Mouse (Mus musculus) forebrain, embryonic 15.5 days (tissue): Measurements from ENCODE around the gene Samd14. TPM values are rescaled to one million over a fixed set of nuclear protein-coding genes. Genes with fewer than 3 reads are reported as not detected.
"Not testable (repeated sequence)": the region's sequence is repeated elsewhere in the genome, so short reads cannot be mapped to it uniquely, and the experiment has no call there.

ENCODE experiments used
- ATAC-seq: fragments of 200-750 bp; cut with Nextera tagmentation; replicated peaks from 2 replicates; pipeline ENCODE4 v1.8.0; 2017; ENCODE audit warnings: mild to moderate bottlenecking, moderate TSS enrichment, moderate library complexity
- H3K27ac ChIP-seq: fragments of 300-500 bp; sonication (generic); replicated peaks from 2 replicates; pipeline ENCODE4 v1.5.1; 2015; ENCODE audit warnings: mild to moderate bottlenecking, inconsistent platforms
- H3K27me3 ChIP-seq: fragments of 300-500 bp; sonication (generic); 2 replicates; pipeline ENCODE4 v1.6.1; 2015; ENCODE audit warnings: inconsistent platforms
- H3K36me3 ChIP-seq: fragments of 300-500 bp; sonication (generic); 2 replicates; pipeline ENCODE4 v1.6.1; 2015; ENCODE audit warnings: mild to moderate bottlenecking, inconsistent platforms
- H3K4me1 ChIP-seq: fragments of 300-500 bp; sonication (generic); 2 replicates; pipeline ENCODE4 v1.6.1; 2015; ENCODE audit warnings: inconsistent platforms
- H3K4me2 ChIP-seq: fragments of 300-500 bp; sonication (generic); replicated peaks from 2 replicates; pipeline ENCODE4 v1.6.1; 2015; ENCODE audit warnings: mild to moderate bottlenecking, inconsistent platforms
- H3K4me3 ChIP-seq: fragments of 300-500 bp; sonication (generic); 2 replicates; pipeline ENCODE4 v1.5.1; 2015; ENCODE audit warnings: mild to moderate bottlenecking, inconsistent platforms
- H3K9ac ChIP-seq: fragments of 300-500 bp; sonication (generic); replicated peaks from 2 replicates; pipeline ENCODE4 v1.6.1; 2015; ENCODE audit warnings: mild to moderate bottlenecking, inconsistent platforms
- H3K9me3 ChIP-seq: fragments of 300-500 bp; sonication (generic); 2 replicates; pipeline ENCODE4 v1.6.1; 2016; ENCODE audit warnings: inconsistent platforms
- WGBS: fragments of 180-500 bp; shearing (Covaris S2); methylation state at CpG from one replicate; pipeline ENCODE4 v1.1.7; 2015; ENCODE audit warnings: mixed read lengths; 5-methylcytosine and 5-hydroxymethylcytosine counted together
- polyA plus RNA-seq: library from polyadenylated mRNA; unstranded; fragments of >200 nt; fragmentation: Nextera tagmentation; extraction: Ambion mirVana; gene quantifications from 2 replicates; pipeline ENCODE4 v1.2.1, GENCODE M21; 2015

The Samd14 gene
- polyA plus RNA-seq, 1 experiment from 2014 or later: 123 TPM

- Histone ChIP-seq H3K27ac (peak overlapping the region; percentile 97), H3K4me1 (peaks cover 74% of the 10 kb centered on the region), H3K4me2 (peak overlapping the region; percentile 83), H3K4me3 (peak overlapping the region; percentile 99), H3K36me3 (peaks cover 16% of the 10 kb centered on the region), H3K9me3 (no peaks in the 10 kb centered on the region), H3K27me3 (no peaks in the 10 kb centered on the region), H3K9ac (peak overlapping the region; percentile 100)
- WGBS: under 1% methylated on average over 31 of the region's 40 CpGs
- peak; percentile 46 for ATAC-seq
Measured at GRCm38 (mm10) chr11:95010141-95010739, 561 bp downstream of the Samd14 start.

GRCm38 (mm10) chr11:95010841-95011403 lies 1.2 kb downstream of the Samd14 start:
- peak overlapping the region; percentile 99 for H3K4me3 ChIP-seq
- H3K4me2 ChIP-seq: peak overlapping the region; percentile 83
- not testable (repeated sequence) for H3K9me3 ChIP-seq, ATAC-seq, H3K27me3 ChIP-seq
- peaks cover 15% of the 10 kb centered on the region for H3K36me3 ChIP-seq
- peak overlapping the region; percentile 100 for H3K9ac ChIP-seq
- H3K27ac ChIP-seq: peak overlapping the region; percentile 97
- WGBS: 4% methylated on average over 4 of the region's 4 CpGs
- H3K4me1 ChIP-seq: peaks cover 76% of the 10 kb centered on the region

- Histone ChIP-seq H3K36me3 (peaks cover 17% of the 10 kb centered on the region), H3K27ac (peak overlapping the region; percentile 66), H3K4me2 (peak overlapping the region; percentile 83), H3K4me1 (peaks cover 71% of the 10 kb centered on the region), H3K4me3 (peak overlapping the region; percentile 99), H3K9ac (peak overlapping the region; percentile 100), H3K27me3 (no peaks in the 10 kb centered on the region), H3K9me3 (no peaks in the 10 kb centered on the region)
- ATAC-seq: no peak
- 32% methylated on average over 1 of the region's 1 CpGs for WGBS
Measured at GRCm38 (mm10) chr11:95011416-95011815, 1.7 kb downstream of the Samd14 start.

- Histone ChIP-seq H3K4me1 (peaks cover 67% of the 10 kb centered on the region), H3K9me3 (no peaks in the 10 kb centered on the region), H3K27me3 (no peaks in the 10 kb centered on the region), H3K4me2 (peak overlapping the region; percentile 83), H3K4me3 (peak overlapping the region; percentile 99), H3K27ac (peak overlapping the region; percentile 66), H3K36me3 (peaks cover 17% of the 10 kb centered on the region), H3K9ac (peak overlapping the region; percentile 100)
- no peak for ATAC-seq
- 59% methylated on average over 3 of the region's 3 CpGs for WGBS
Measured at GRCm38 (mm10) chr11:95012075-95012474, 2.4 kb downstream of the Samd14 start.

GRCm38 (mm10) chr11:95012487-95012886 lies 2.8 kb downstream of the Samd14 start:
- WGBS: 25% methylated on average over 3 of the region's 3 CpGs
- H3K27ac ChIP-seq: 0 out of 2 replicates have a peak overlapping the region, but pooled peaks have one; percentile 66
- H3K4me1 ChIP-seq: peaks cover 66% of the 10 kb centered on the region
- H3K9ac ChIP-seq: peak overlapping the region; percentile 100; the same call in 1 of the 2 replicates
- no peak for ATAC-seq
- H3K36me3 ChIP-seq: peaks cover 17% of the 10 kb centered on the region
- H3K9me3 ChIP-seq: no peaks in the 10 kb centered on the region
- H3K4me2 ChIP-seq: peak overlapping the region; percentile 83
- H3K4me3 ChIP-seq: peak overlapping the region; percentile 99
- H3K27me3 ChIP-seq: no peaks in the 10 kb centered on the region

GRCm38 (mm10) chr11:95015484-95015883 lies 5.8 kb downstream of the Samd14 start:
- no peak for ATAC-seq
- no peak overlapping the region for H3K4me2 ChIP-seq
- WGBS: 78% methylated on average over 3 of the region's 3 CpGs
- peaks cover 37% of the 10 kb centered on the region for H3K36me3 ChIP-seq
- no peaks in the 10 kb centered on the region for H3K27me3 ChIP-seq
- no peaks in the 10 kb centered on the region for H3K9me3 ChIP-seq
- no peak overlapping the region for H3K4me3 ChIP-seq
- peaks cover 47% of the 10 kb centered on the region for H3K4me1 ChIP-seq
- H3K9ac ChIP-seq: no peak overlapping the region
- H3K27ac ChIP-seq: no peak overlapping the region

- Histone ChIP-seq H3K9me3 (no peaks in the 10 kb centered on the region), H3K4me3 (no peak overlapping the region), H3K36me3 (peaks cover 72% of the 10 kb centered on the region), H3K9ac (no peak overlapping the region), H3K27ac (no peak overlapping the region), H3K4me2 (no peak overlapping the region), H3K4me1 (peaks cover 10% of the 10 kb centered on the region), H3K27me3 (no peaks in the 10 kb centered on the region)
- 81% methylated on average over 10 of the region's 10 CpGs for WGBS
- ATAC-seq: no peak
Measured at GRCm38 (mm10) chr11:95022237-95022992, 12.7 kb downstream of the Samd14 start.

GRCm38 (mm10) chr11:95023481-95023880 lies 13.8 kb downstream of the Samd14 start:
- Histone ChIP-seq H3K36me3 (peaks cover 72% of the 10 kb centered on the region), H3K27ac (no peak overlapping the region), H3K9ac (no peak overlapping the region), H3K9me3 (no peaks in the 10 kb centered on the region), H3K4me2 (no peak overlapping the region), H3K4me3 (no peak overlapping the region), H3K4me1 (peaks cover 19% of the 10 kb centered on the region), H3K27me3 (no peaks in the 10 kb centered on the region)
- 93% methylated on average over 9 of the region's 9 CpGs for WGBS
- ATAC-seq: no peak

- Histone ChIP-seq H3K27me3 (no peaks in the 10 kb centered on the region), H3K27ac (peak overlapping the region; percentile 72), H3K36me3 (peaks cover 61% of the 10 kb centered on the region), H3K4me3 (no peak overlapping the region), H3K9ac (no peak overlapping the region; the same call in 1 of the 2 replicates), H3K9me3 (no peaks in the 10 kb centered on the region), H3K4me2 (no peak overlapping the region), H3K4me1 (peaks cover 20% of the 10 kb centered on the region)
- WGBS: 37% methylated on average over 29 of the region's 29 CpGs
- ATAC-seq: peak; percentile 36
Measured at GRCm38 (mm10) chr11:95024439-95025184, 14.9 kb downstream of the Samd14 start.

- no peak overlapping the region for H3K4me2 ChIP-seq
- H3K9ac ChIP-seq: no peak overlapping the region
- no peak overlapping the region for H3K4me3 ChIP-seq
- WGBS: 92% methylated on average over 11 of the region's 11 CpGs
- ATAC-seq: no peak
- peaks cover 53% of the 10 kb centered on the region for H3K36me3 ChIP-seq
- peaks cover 20% of the 10 kb centered on the region for H3K4me1 ChIP-seq
- no peaks in the 10 kb centered on the region for H3K27me3 ChIP-seq
- peak overlapping the region; percentile 72; the same call in 1 of the 2 replicates for H3K27ac ChIP-seq
- H3K9me3 ChIP-seq: no peaks in the 10 kb centered on the region
Measured at GRCm38 (mm10) chr11:95025227-95026012, 15.7 kb downstream of the Samd14 start.

GRCm38 (mm10) chr11:95026090-95026542 lies 16.4 kb downstream of the Samd14 start:
- Histone ChIP-seq H3K4me3 (no peak overlapping the region), H3K27me3 (no peaks in the 10 kb centered on the region), H3K27ac (no peak overlapping the region), H3K4me2 (no peak overlapping the region), H3K4me1 (peaks cover 20% of the 10 kb centered on the region), H3K9ac (no peak overlapping the region), H3K36me3 (peaks cover 46% of the 10 kb centered on the region), H3K9me3 (no peaks in the 10 kb centered on the region)
- WGBS: 72% methylated on average over 6 of the region's 6 CpGs
- no peak for ATAC-seq
